Comparison of ENCODE assay signal across 8 mouse cellular contexts in the genomic region with DNA sequence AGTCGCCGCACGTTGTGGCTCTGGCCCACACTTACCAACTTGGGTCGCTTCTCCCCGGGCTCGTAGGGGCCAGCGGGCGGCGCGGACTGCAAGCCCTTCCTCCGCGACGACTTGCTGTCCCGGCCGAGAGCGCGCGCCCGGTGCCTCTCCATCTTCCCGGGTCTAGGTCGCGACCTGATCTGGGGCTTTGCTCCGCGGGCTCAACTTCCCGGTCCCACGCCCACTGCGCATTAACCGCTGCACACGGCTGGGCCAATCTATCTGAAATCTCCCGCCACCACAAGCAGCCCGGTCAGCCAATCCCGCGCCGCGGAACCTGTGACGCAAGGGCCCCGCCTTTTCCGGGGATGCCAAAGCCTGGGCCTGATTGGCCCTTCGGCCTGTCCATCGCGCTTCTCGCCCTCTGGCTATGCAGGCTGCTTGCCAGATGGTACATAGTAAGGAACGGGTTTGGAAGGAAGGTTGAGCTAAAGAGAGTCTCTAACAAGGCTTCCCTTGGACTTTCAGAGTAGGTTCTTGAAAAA. TPM values are rescaled to one million over a fixed set of nuclear protein-coding genes. Genes with fewer than 3 reads are reported as not detected.
DNase-seq lines count a peak whose midpoint lies in the region; ATAC-seq and TF ChIP-seq lines count a peak whose summit lies in the region.

A gene (minus strand): TSS at position 273 of the 524 bp plus-strand sequence.

- intact Hi-C loops in heart, adult 2 months (cut with DNase I): no loop called here

- WGBS in embryonic facial prominence, embryonic 14.5 days: under 1% methylated on average over 32 of the region's 43 CpGs
- under 1% methylated on average over 43 of the region's 43 CpGs for WGBS in heart, adult 2 months
- under 1% methylated on average over 43 of the region's 43 CpGs for WGBS in limb, embryonic 13.5 days
- 0% methylated on average over 42 of the region's 43 CpGs for WGBS in midbrain, embryonic 16.5 days

- no peak for TF ChIP-seq EP300 in heart, adult 2 months (IDR thresholded peaks at IDR 0.05; ENCODE audit: insufficient read depth, low read depth, low read length)

- no peaks in the 10 kb centered on the region for H3K9me3 ChIP-seq in embryonic facial prominence, embryonic 14.5 days (ENCODE audit: control insufficient read depth, low read length)
- no peaks in the 10 kb centered on the region for H3K9me3 ChIP-seq in limb, embryonic 13.5 days
- H3K9me3 ChIP-seq in midbrain, embryonic 16.5 days (replicated peaks; ENCODE audit: control insufficient read depth, low read length, poor library complexity, severe bottlenecking): no peaks in the 10 kb centered on the region

- peak; percentile 95 for DNase-seq in 3T3-L1 (ENCODE audit: low read depth, low spot score)
- peak; percentile 93 to 95 for DNase-seq in adrenal gland, postnatal 4 days (ENCODE audit: low spot score in 2 of 2)
- DNase-seq in embryonic facial prominence, embryonic 14.5 days (ENCODE audit: low spot score): peak; percentile 98
- DNase-seq in heart, adult 2 months: peak; percentile 94
- peak; percentile 89 to 94 for DNase-seq in kidney, adult 8-10 months
- peak; percentile 96 to 98 for DNase-seq in spleen, postnatal 10 days (ENCODE audit: low spot score in 2 of 2)

- H3K27me3 ChIP-seq in embryonic facial prominence, embryonic 14.5 days (replicated peaks; ENCODE audit: control insufficient read depth, insufficient read depth, low read length): no peaks in the 10 kb centered on the region
- H3K27me3 ChIP-seq in heart, adult 2 months (ENCODE audit: control insufficient read depth, insufficient read depth, low read length): no peaks in the 10 kb centered on the region
- H3K27me3 ChIP-seq in limb, embryonic 13.5 days: no peaks in the 10 kb centered on the region
- no peaks in the 10 kb centered on the region for H3K27me3 ChIP-seq in midbrain, embryonic 16.5 days (ENCODE audit: control insufficient read depth, insufficient read depth, low read depth, low read length)

- H3K9ac ChIP-seq in embryonic facial prominence, embryonic 14.5 days (ENCODE audit: low read depth, low read length): peak within 1 kb of the TSS; percentile 69
- H3K9ac ChIP-seq in heart, adult 2 months (ENCODE audit: low read depth, low read length): peak within 1 kb of the TSS; percentile 29
- H3K9ac ChIP-seq in limb, embryonic 13.5 days: peak within 1 kb of the TSS; percentile 74
- H3K9ac ChIP-seq in midbrain, embryonic 16.5 days (ENCODE audit: low read depth, low read length): peak within 1 kb of the TSS; percentile 54

- no peak for TF ChIP-seq CTCF in heart, adult 2 months (IDR thresholded peaks at IDR 0.05)

- H3K27ac ChIP-seq in embryonic facial prominence, embryonic 14.5 days (replicated peaks; ENCODE audit: low read depth, low read length): peak within 1 kb of the TSS; percentile 75
- no peak within 1 kb of the TSS for H3K27ac ChIP-seq in heart, adult 2 months
- no peak within 1 kb of the TSS for H3K27ac ChIP-seq in limb, embryonic 13.5 days
- H3K27ac ChIP-seq in midbrain, embryonic 16.5 days (ENCODE audit: low read length): no peak within 1 kb of the TSS

- H3K4me2 ChIP-seq in embryonic facial prominence, embryonic 14.5 days (ENCODE audit: low read depth, low read length): peak within 1 kb of the TSS; percentile 85
- peak within 1 kb of the TSS; percentile 88 for H3K4me2 ChIP-seq in limb, embryonic 13.5 days (replicated peaks)
- H3K4me2 ChIP-seq in midbrain, embryonic 16.5 days (ENCODE audit: low read length): peak within 1 kb of the TSS; percentile 99

- no peak for TF ChIP-seq POLR2A in heart, adult 2 months (IDR thresholded peaks at IDR 0.05; ENCODE audit: insufficient read depth, low read depth, low read length)

- peak; percentile 99 for ATAC-seq in embryonic facial prominence, embryonic 14.5 days (ENCODE audit: low read depth)
- ATAC-seq in limb, embryonic 13.5 days (ENCODE audit: low FRiP score, low read depth): peak; percentile 100
- ATAC-seq in midbrain, embryonic 16.5 days: peak; percentile 100

- no peaks in the 10 kb centered on the region for H3K36me3 ChIP-seq in embryonic facial prominence, embryonic 14.5 days (ENCODE audit: control insufficient read depth, insufficient read depth, low read length)
- no peaks in the 10 kb centered on the region for H3K36me3 ChIP-seq in heart, adult 2 months (ENCODE audit: control insufficient read depth, insufficient read depth, low read length)
- H3K36me3 ChIP-seq in limb, embryonic 13.5 days: no peaks in the 10 kb centered on the region
- H3K36me3 ChIP-seq in midbrain, embryonic 16.5 days (ENCODE audit: control insufficient read depth, insufficient read depth, low read length): no peaks in the 10 kb centered on the region

- H3K4me1 ChIP-seq in embryonic facial prominence, embryonic 14.5 days (ENCODE audit: control insufficient read depth, insufficient read depth, low read length): no peaks in the 10 kb centered on the region; the same call in 1 of the 2 replicates
- H3K4me1 ChIP-seq in heart, adult 2 months (ENCODE audit: control insufficient read depth, insufficient read depth, low read length): no peaks in the 10 kb centered on the region
- peaks cover 5% of the 10 kb centered on the region; the same call in 1 of the 2 replicates for H3K4me1 ChIP-seq in limb, embryonic 13.5 days
- peaks cover 9% of the 10 kb centered on the region for H3K4me1 ChIP-seq in midbrain, embryonic 16.5 days (ENCODE audit: control insufficient read depth, insufficient read depth, low read length)

- no peaks in the 10 kb centered on the region for H3K79me2 ChIP-seq in heart, adult 2 months (replicated peaks; ENCODE audit: control insufficient read depth, insufficient read depth, low read length)

- peak within 1 kb of the TSS; percentile 75 for H3K4me3 ChIP-seq in embryonic facial prominence, embryonic 14.5 days (ENCODE audit: low read depth, low read length)
- H3K4me3 ChIP-seq in heart, adult 2 months: peak within 1 kb of the TSS; percentile 80
- H3K4me3 ChIP-seq in limb, embryonic 13.5 days: peak within 1 kb of the TSS; percentile 79
- peak within 1 kb of the TSS; percentile 68 for H3K4me3 ChIP-seq in midbrain, embryonic 16.5 days (ENCODE audit: low read depth, low read length)

RNA-seq across cellular contexts. Expression of the gene that starts here (rescaled TPM):
- total RNA-seq in adrenal gland, postnatal 4 days (2021): 10 to 100 TPM; 15.9 to 22.9 TPM
- 9.5 and 13.1 TPM in 2 replicates for polyA plus RNA-seq in embryonic facial prominence, embryonic 14.5 days (2014; fragmentation: Nextera tagmentation; extraction: Ambion mirVana)
- 1 to 10 TPM in 1 of 2 experiments, under 1 TPM in 1; 0.70 to 4.6 TPM for total RNA-seq in heart, adult 2 months (2021)
- 0.21 and 0.41 TPM in 2 replicates for polyA plus RNA-seq in heart, adult 2 months (2012; rRNA removed)
- polyA plus RNA-seq in limb, embryonic 13.5 days (2015; fragmentation: Nextera tagmentation; extraction: Ambion mirVana): 12.3 and 13.1 TPM in 2 replicates
- polyA plus RNA-seq in midbrain, embryonic 16.5 days (2015; fragmentation: Nextera tagmentation; extraction: Ambion mirVana): 3.2 and 3.6 TPM in 2 replicates
